Mouse (Mus musculus) spleen, adult 2 months (tissue): ENCODE measurements around the gene Rft1.

ENCODE experiments used
- CTCF ChIP-seq: fragments of 200-500 bp; IDR thresholded peaks from 2 replicates; pipeline ENCODE4 v1.5.1; 2011; ENCODE audit warnings: mild to moderate bottlenecking, inconsistent platforms; ENCODE audit not compliant: insufficient read depth, insufficient read length, insufficient replicate concordance; ENCODE audit errors: extremely low read depth
- POLR2A ChIP-seq: fragments of 200-500 bp; IDR thresholded peaks from 2 replicates; pipeline ENCODE4 v1.6.1; 2011; ENCODE audit warnings: low read depth, low read length, inconsistent platforms

- no peak for TF ChIP-seq POLR2A
- no peak for TF ChIP-seq CTCF
Observed at GRCm38 (mm10) chr14:30692439-30692838, 38.3 kb downstream of the Rft1 start.
